Mouse (Mus musculus): ENCODE measurements at regions not wholly inside any gene's neighbourhood (a gene's known extent, or its start where the extent isn't known, plus 50 kb on each side); places are given as distances from the start of the nearest gene placed in this dataset.

DNA sequence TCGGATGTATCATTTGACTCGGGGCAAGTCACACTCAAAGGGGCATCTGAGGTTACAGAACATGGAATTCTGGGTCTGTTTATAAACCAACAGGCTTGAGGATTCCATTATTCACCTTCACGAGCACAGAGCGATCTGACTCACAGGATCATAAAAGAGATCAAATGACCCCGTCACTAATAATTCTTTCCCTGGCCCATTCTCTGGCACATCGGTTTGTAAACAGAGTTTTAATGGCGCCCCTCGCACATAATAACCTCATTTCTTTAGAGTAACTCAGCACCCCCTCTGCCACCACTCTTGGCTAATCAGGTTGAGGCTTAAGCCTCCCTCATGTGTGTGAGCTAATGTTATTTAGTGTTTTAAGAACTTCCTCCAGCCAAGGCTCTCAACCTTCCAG lies 183.3 kb upstream of the Tbx3 start:
- in situ Hi-C loops (cut with MseI, MboI) = no loop called here

DNA sequence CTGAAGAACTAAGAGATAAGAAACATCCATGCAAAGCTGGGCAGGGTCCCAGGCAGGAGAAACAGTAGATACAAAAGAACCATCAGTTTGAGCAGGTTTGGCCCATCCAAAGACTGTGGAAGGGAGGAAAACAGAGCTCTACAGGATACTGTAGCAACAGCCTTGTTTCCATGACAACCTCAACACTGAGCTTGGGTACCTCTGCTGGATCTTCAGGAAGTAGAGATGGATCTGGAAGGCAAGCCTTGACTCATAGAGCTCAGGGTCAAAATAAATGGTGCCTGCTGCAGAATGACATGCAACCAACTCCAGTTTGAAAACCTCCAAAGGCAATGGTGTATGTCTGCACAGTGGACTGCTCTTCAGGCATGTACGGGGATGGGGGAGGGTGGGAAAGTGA lies 173.0 kb upstream of the Tbx3 start:
- in situ Hi-C loops (cut with MseI, MboI) = no loop called here

DNA sequence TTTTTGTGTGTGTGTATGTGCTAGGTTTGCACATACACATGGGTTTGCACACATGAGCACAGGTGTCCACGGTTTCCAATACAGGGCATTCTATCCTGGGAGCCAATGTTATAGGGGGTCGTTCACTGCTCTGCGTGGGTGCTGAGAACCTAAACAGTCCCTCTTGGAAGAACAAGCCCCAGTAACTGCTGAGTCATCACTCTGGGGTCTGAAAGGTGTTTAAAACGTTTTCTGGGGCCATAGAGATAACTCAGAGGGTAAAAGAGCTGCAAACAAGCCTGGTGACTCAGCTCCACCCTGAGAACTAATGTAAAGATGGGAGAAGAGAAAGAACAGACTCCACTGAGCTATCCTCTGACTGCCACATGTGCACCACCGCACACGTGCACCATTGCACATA lies 172.0 kb upstream of the Tbx3 start:
- in situ Hi-C loops (cut with MseI, MboI) = no loop called here

- in situ Hi-C loops (cut with MseI, MboI) = no loop called here
Measured at GRCm38 (mm10) chr5:119507709-119508108, 162.8 kb upstream of the Tbx3 start.

GRCm38 (mm10) chr5:119518506-119519252 lies 151.8 kb upstream of the Tbx3 start:
- in situ Hi-C loops (cut with MseI, MboI) = no loop called here

DNA sequence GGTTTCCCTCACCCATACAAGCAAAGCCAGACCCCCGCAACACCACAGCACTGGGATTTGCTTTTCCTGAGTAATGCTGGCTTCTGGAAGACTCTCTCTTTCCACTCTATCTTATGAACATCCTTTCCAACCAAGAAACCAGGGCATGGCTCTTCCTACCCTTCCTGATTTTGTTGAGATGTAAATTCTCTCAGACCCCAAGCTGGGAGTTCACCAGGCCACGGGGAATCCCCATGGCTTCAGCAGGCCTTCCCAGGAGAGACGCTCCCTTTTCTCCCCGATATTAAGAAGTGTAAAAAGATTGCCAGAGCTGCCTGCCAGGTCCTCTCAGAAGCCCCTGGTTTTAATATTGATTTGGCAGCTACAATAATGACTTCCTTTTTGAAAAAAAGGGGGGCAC lies 146.3 kb upstream of the Tbx3 start:
- in situ Hi-C loops (cut with MseI, MboI) = no loop called here

- in situ Hi-C loops (cut with MseI, MboI) = no loop called here
Measured at GRCm38 (mm10) chr5:119525960-119526359, 144.5 kb upstream of the Tbx3 start.

DNA sequence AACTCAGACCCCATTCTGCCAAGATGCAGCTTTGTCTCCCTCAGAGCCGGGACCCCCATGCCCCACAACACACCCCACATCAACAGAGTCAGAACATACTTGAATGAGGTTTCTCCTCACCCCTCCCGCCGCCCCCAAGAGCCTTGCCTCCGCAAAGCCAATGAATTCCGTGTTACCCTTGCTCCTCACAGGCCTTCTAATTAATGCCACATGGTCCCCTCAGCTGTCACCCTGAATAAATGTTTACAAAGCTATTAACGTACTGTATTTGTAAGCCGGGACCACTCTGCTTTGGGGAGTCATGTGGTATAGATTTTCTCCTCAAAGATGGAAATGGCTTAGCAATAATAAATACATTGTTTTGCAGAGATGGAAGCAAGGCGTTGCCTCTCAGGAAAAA lies 140.5 kb upstream of the Tbx3 start:
- in situ Hi-C loops (cut with MseI, MboI) = no loop called here

- in situ Hi-C loops (cut with MseI, MboI) = no loop called here
Measured at GRCm38 (mm10) chr5:119534946-119535345, 135.5 kb upstream of the Tbx3 start.

DNA sequence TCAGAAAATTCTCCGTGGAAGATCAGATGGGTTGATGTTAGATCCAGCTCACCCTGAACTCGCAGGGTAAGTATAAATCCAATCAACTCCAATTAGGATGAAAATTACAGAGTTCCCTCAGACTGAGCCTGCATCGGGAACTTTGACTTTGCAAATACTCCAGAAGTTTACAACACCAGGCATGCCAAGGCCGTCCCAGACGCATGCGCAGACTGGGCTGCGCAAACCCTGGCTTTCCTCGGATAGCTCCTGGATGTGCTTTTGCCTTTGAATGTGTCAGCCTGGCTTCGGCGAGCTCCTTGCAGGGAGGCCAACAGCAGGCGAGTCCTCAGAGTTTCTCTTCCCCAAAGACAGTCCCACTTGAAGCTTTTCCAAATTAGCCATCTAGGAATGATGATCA lies 127.6 kb upstream of the Tbx3 start:
- in situ Hi-C loops (cut with MseI, MboI) = no loop called here

DNA sequence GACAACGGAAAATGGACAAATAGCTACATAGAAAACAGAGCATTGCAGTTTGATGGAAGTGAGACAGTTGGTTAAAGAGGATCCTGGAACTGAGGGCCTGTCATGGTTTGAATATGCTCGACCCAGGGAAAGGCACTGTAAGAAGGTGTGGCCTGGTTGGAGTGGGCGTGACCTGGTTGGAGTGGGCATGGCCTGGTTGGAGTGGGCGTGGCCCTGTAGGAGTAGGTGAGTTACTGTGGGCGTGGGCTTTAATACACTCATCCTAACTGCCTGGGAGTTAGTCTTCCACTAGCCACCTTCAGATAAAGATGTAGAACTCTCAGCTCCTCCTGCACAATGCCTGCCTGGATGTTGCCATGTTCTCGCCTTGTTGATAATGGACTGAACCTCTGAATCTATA lies 126.8 kb upstream of the Tbx3 start:
- in situ Hi-C loops (cut with MseI, MboI) = no loop called here

GRCm38 (mm10) chr5:119544681-119545080 lies 125.8 kb upstream of the Tbx3 start:
- in situ Hi-C loops (cut with MseI, MboI) = no loop called here

DNA sequence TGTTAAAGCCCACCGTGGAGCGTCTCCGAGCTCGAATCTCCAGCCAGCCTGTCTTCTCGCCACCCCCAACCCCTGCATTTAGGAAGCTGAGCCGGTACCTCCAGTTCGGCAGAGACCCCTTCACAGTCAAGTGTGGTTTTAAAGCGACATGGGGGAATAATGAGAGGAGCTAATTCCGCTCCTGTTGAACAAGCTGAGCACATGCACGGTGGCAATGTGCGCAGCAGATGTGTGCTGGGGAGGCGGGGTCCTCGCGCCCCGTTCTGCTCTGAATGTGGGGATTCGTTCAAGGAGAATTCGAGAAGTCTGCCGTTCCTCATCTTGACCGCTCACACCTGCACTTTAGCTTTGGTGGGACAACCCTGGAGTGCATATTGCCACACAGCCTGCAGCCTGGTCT lies 123.4 kb upstream of the Tbx3 start:
- in situ Hi-C loops (cut with MseI, MboI) = no loop called here

GRCm38 (mm10) chr5:119550916-119551315 lies 119.6 kb upstream of the Tbx3 start:
- in situ Hi-C loops (cut with MseI, MboI) = no loop called here

DNA sequence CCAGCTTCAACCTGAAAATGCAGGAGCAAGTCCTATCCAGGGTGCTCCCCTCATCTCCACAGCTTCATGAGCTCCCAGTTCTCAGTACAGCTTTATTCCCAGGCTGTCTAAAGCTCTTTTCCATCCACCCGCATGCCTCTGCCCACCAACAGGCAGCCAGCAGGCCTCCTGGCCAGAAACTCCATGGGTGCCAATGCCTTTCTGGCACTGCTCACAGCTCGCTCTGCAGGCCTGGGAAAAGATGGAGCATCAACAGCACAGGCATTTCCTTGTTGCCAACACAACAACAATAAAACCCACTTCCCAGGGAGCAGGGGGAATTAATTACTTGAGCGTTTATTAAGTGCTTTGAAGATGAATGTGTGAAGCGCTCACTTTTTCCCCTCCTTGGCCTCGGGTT lies 117.0 kb upstream of the Tbx3 start:
- in situ Hi-C loops (cut with MseI, MboI) = no loop called here

DNA sequence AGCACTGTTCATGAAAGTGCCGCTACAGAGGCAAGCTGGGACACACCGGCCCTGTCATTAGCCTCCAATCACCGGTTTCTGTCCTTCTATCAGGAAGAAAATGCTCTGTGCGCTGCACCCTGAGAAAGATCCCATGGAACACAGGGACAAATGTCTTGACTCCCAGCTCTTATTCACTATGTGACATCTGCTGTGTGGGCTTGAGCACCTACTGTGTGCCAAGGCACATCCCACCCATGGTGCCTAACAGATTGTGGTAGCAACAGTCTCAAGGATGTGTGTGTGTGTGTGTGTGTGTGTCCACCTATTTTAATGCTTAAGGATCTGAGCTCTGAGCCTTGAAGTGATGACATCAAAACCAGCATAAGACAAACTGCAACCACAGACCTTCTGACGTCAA lies 113.4 kb upstream of the Tbx3 start:
- in situ Hi-C loops (cut with MseI, MboI) = no loop called here

- in situ Hi-C loops (cut with MseI, MboI) = no loop called here
Measured at GRCm38 (mm10) chr5:119559696-119560095, 110.8 kb upstream of the Tbx3 start.

GRCm38 (mm10) chr5:119560392-119560791 lies 110.1 kb upstream of the Tbx3 start:
- in situ Hi-C loops (cut with MseI, MboI) = no loop called here

DNA sequence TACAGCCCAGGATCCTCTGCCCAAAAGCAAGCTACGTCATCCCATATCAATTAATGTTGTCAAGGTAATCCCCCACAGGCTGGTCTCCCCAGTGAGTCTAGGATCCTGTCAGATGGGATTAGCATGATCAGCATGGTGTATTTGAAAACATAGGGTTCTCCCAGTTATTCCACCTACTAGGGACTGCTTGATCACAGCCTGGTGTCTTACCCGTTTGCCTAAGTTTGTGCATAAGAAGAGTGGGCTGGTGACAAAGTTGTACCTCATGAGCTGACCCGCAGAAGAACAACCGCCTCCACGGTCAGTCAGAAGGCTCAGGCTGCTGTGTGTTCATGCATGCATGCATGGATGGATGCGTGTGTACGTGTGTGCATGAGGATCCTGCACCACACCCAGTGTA lies 108.9 kb upstream of the Tbx3 start:
- in situ Hi-C loops (cut with MseI, MboI) = no loop called here

GRCm38 (mm10) chr5:119563510-119564351 lies 106.7 kb upstream of the Tbx3 start:
- in situ Hi-C loops (cut with MseI, MboI) = no loop called here

GRCm38 (mm10) chr5:119567639-119568038 lies 102.8 kb upstream of the Tbx3 start:
- in situ Hi-C loops (cut with MseI, MboI) = no loop called here

GRCm38 (mm10) chr5:119570054-119570453 lies 100.4 kb upstream of the Tbx3 start:
- in situ Hi-C loops (cut with MseI, MboI) = no loop called here

- in situ Hi-C loops (cut with MseI, MboI) = no loop called here
Measured at GRCm38 (mm10) chr5:119571644-119572043, 98.8 kb upstream of the Tbx3 start.
